Mouse (Mus musculus) T-helper 2 cell (primary cell): ENCODE results near the gene Clcn1.

Experiments used
- in situ Hi-C: fragments of 300-600 bp; cut with MboI, MseI; formaldehyde crosslinking; loops from one replicate; pipeline ENCODE4 v1.15.1; 2025; ENCODE audit warnings: high pct_unique_total_duplicates

Clcn1 gene

GRCm38 (mm10) chr6:42286448-42286847 lies at the start of gene Clcn1:
Gene Clcn1 (plus strand): TSS chr6:42286685.
- in situ Hi-C loops, result no loop called here

- in situ Hi-C loops, result loop anchor here (25.0 kb wide), 1 partner anchor 1125 kb away; no protein-coding TSS in a partner anchor
These were observed 49.1 kb upstream of the Clcn1 start for GRCm38 (mm10) chr6:42237276-42237805.

- in situ Hi-C loops, result loop anchor here (25.0 kb wide), 1 partner anchor 1129 kb away; no protein-coding TSS in a partner anchor
These were observed 45.0 kb upstream of the Clcn1 start for GRCm38 (mm10) chr6:42241311-42242045.

GRCm38 (mm10) chr6:42245711-42246353 lies 40.7 kb upstream of the Clcn1 start, which contains the start of gene Gstk1:
Gene Gstk1 (plus strand): TSS chr6:42245935.
- in situ Hi-C loops, result loop anchor here (25.0 kb wide), 1 partner anchor 1134 kb away; no protein-coding TSS in a partner anchor

- in situ Hi-C loops, result loop anchor here (25.0 kb wide), 1 partner anchor 1135 kb away; no protein-coding TSS in a partner anchor
These were observed 39.3 kb upstream of the Clcn1 start for GRCm38 (mm10) chr6:42247173-42247572.

GRCm38 (mm10) chr6:42247981-42248380 lies 38.5 kb upstream of the Clcn1 start:
- in situ Hi-C loops, result loop anchor here (25.0 kb wide), 1 partner anchor 1136 kb away; no protein-coding TSS in a partner anchor

GRCm38 (mm10) chr6:42251791-42252190 lies 34.7 kb upstream of the Clcn1 start:
- in situ Hi-C loops, result loop anchor here (25.0 kb wide), 1 partner anchor 1814 kb away; the partner anchor contains the start of genes E330009J07Rik and Wee2

GRCm38 (mm10) chr6:42253103-42253502 lies 33.4 kb upstream of the Clcn1 start:
- in situ Hi-C loops, result loop anchor here (25.0 kb wide), 1 partner anchor 1816 kb away; the partner anchor contains the start of genes E330009J07Rik and Wee2

- in situ Hi-C loops, result loop anchor here (25.0 kb wide), 1 partner anchor 1820 kb away; the partner anchor contains the start of genes E330009J07Rik and Wee2
These were observed 29.1 kb upstream of the Clcn1 start for GRCm38 (mm10) chr6:42257303-42257863.

GRCm38 (mm10) chr6:42260430-42260829 lies 26.1 kb upstream of the Clcn1 start:
- in situ Hi-C loops, result loop anchor here (25.0 kb wide), 1 partner anchor 1823 kb away; the partner anchor contains the start of genes E330009J07Rik and Wee2

- in situ Hi-C loops, result loop anchor here (25.0 kb wide), 1 partner anchor 1824 kb away; the partner anchor contains the start of genes E330009J07Rik and Wee2
These were observed 24.8 kb upstream of the Clcn1 start, which contains the start of gene Tmem139 for GRCm38 (mm10) chr6:42261524-42262170. Gene Tmem139 (plus strand): TSS chr6:42261970.

GRCm38 (mm10) chr6:42264626-42265312 lies 21.7 kb upstream of the Clcn1 start, which contains the start of gene Casp2:
Gene Casp2 (plus strand): TSS chr6:42264985.
- in situ Hi-C loops, result loop anchor here (25.0 kb wide), 1 partner anchor 1827 kb away; the partner anchor contains the start of genes E330009J07Rik and Wee2

- in situ Hi-C loops, result loop anchor here (25.0 kb wide), 1 partner anchor 1828 kb away; the partner anchor contains the start of genes E330009J07Rik and Wee2
These were observed 20.8 kb upstream of the Clcn1 start for GRCm38 (mm10) chr6:42265391-42266330.

GRCm38 (mm10) chr6:42270817-42271216 lies 15.7 kb upstream of the Clcn1 start:
- in situ Hi-C loops, result loop anchor here (25.0 kb wide), 1 partner anchor 1834 kb away; the partner anchor contains the start of genes E330009J07Rik and Wee2

GRCm38 (mm10) chr6:42276151-42276550 lies 10.3 kb upstream of the Clcn1 start:
- in situ Hi-C loops, result no loop called here

- in situ Hi-C loops, result no loop called here
These were observed 3.5 kb upstream of the Clcn1 start for GRCm38 (mm10) chr6:42282865-42283528.

GRCm38 (mm10) chr6:42287562-42287961 lies 1.1 kb downstream of the Clcn1 start:
- in situ Hi-C loops, result no loop called here

- in situ Hi-C loops, result no loop called here
These were observed 6.8 kb downstream of the Clcn1 start for GRCm38 (mm10) chr6:42293327-42293726.
